Comparison of ENCODE assay signal across 36 mouse cellular contexts in the genomic region with DNA sequence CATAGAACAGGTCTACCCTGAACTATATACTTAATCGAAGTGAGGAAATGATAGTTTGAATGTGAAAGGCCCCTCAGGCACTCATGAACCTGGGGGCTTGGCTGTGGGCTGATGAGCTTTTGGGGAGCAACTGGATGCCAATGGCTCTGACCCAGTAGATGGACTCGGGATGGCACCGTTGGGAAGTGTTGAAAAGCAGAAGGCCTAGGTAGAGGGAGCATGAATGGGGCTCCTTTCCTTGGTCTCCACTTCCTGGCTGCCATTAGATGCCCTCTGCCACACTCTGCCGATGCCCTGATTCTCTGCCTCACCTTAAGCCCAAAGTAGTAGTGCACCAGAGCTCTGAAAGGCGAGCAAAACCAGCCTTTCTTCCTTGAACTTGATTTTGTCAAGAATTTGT. TPM values are rescaled to one million over a fixed set of nuclear protein-coding genes. Genes with fewer than 3 reads are reported as not detected.
"Had no signal": no experiment of that assay in that cellular context is flagged by ENCODE, and none has a peak within 500 bp of the region (broad histone marks: within the 10 kb centered on the region; RNA-seq: fewer than 3 reads in every experiment).

No protein-coding gene starts in this region.

- H3K27me3 ChIP-seq: heart, embryonic 12.5 days; heart, embryonic 13.5 days; heart, embryonic 15.5 days; hindbrain, embryonic 12.5 days; hindbrain, embryonic 13.5 days; hindbrain, embryonic 15.5 days; intestine, embryonic 15.5 days; kidney, embryonic 15.5 days had no signal

- H3K27ac ChIP-seq: heart, embryonic 10.5 days; heart, embryonic 13.5 days; heart, embryonic 15.5 days; hindbrain, embryonic 10.5 days; hindbrain, embryonic 12.5 days; hindbrain, embryonic 13.5 days; hindbrain, embryonic 14.5 days; hindbrain, embryonic 15.5 days; hindbrain, postnatal 0 days; intestine, embryonic 15.5 days; kidney, embryonic 15.5 days; kidney, postnatal 0 days; layer of hippocampus, adult 2 months had no signal

- H3K4me3 ChIP-seq: heart, embryonic 10.5 days; heart, embryonic 12.5 days; heart, embryonic 13.5 days; heart, embryonic 15.5 days; hindbrain, embryonic 10.5 days; hindbrain, embryonic 12.5 days; hindbrain, embryonic 13.5 days; hindbrain, embryonic 15.5 days; intestine, embryonic 15.5 days; kidney, embryonic 15.5 days; layer of hippocampus, adult 2 months had no signal

- H3K4me2 ChIP-seq: heart, embryonic 11.5 days; heart, embryonic 12.5 days; heart, embryonic 13.5 days; heart, embryonic 15.5 days; hindbrain, embryonic 12.5 days; hindbrain, embryonic 13.5 days; hindbrain, embryonic 14.5 days; hindbrain, embryonic 15.5 days; intestine, embryonic 15.5 days; kidney, embryonic 15.5 days had no signal

- DNase-seq: heart, postnatal 10 days; heart, postnatal 14 days; heart, postnatal 36 days; heart, postnatal 4 days; kidney, adult 11 months; kidney, adult 18-20 months; kidney, adult 2 months; kidney, adult 8-10 months; kidney, adult 9 months; kidney, postnatal 10 days; kidney, postnatal 14 days; kidney, postnatal 25 days; kidney, postnatal 36 days; kidney, postnatal 4 days; layer of hippocampus, adult 9-11 months; layer of hippocampus, postnatal 36 days had no signal

- H3K9ac ChIP-seq: heart, embryonic 12.5 days; heart, embryonic 13.5 days; heart, embryonic 15.5 days; hindbrain, embryonic 12.5 days; hindbrain, embryonic 13.5 days; hindbrain, embryonic 14.5 days; hindbrain, embryonic 15.5 days; intestine, embryonic 15.5 days; kidney, embryonic 15.5 days had no signal

- H3K9me3 ChIP-seq: heart, embryonic 10.5 days; heart, embryonic 12.5 days; heart, embryonic 13.5 days; heart, embryonic 15.5 days; hindbrain, embryonic 10.5 days; hindbrain, embryonic 12.5 days; hindbrain, embryonic 13.5 days; hindbrain, embryonic 15.5 days; intestine, embryonic 15.5 days; kidney, embryonic 15.5 days had no signal

- ATAC-seq: hindbrain, embryonic 16.5 days; hindbrain, postnatal 0 days; inflammation-experienced regulatory T-cells, adult 6 months; intestine, embryonic 15.5 days; intestine, embryonic 16.5 days; intestine, postnatal 0 days had no signal

RNA-seq across cellular contexts. Expression of gene Gpx3, which starts 26.2 kb away (rescaled TPM):
- total RNA-seq: hematopoietic stem cell, adult 5-6 weeks had no signal
